Mouse (Mus musculus): ENCODE measurements at regions not wholly inside any gene's neighbourhood (a gene's known extent, or its start where the extent isn't known, plus 50 kb on each side); places are given as distances from the start of the nearest gene placed in this dataset.

GRCm38 (mm10) chr12:69016705-69017306, 142.2 kb downstream of the Rps29 start:
- Histone ChIP-seq H3K27ac (peak overlapping the region; percentile 51; the same call in 1 of the 2 replicates), H3K36me3 (replicated peaks; ENCODE audit: control insufficient read depth, insufficient read depth) (no peaks in the 10 kb centered on the region), H3K4me3 (replicated peaks; ENCODE audit: low read length) (no peak overlapping the region), H3K9me3 (ENCODE audit: control insufficient read depth, low read length) (peaks cover 8% of the 10 kb centered on the region; the same call in 1 of the 2 replicates), H3K4me1 (replicated peaks; ENCODE audit: control insufficient read depth, insufficient read depth, low read length) (no peaks in the 10 kb centered on the region), H3K9ac (no peak overlapping the region; the same call in 1 of the 2 replicates), H3K4me2 (replicated peaks) (peak overlapping the region; percentile 21), H3K27me3 (ENCODE audit: control insufficient read depth, insufficient read depth, low read length) (no peaks in the 10 kb centered on the region)
- WGBS = 51% methylated on average over 7 of the region's 7 CpGs
- peak; percentile 53; the same call in 1 of the 2 replicates for ATAC-seq (ENCODE audit: low FRiP score)
- DNase-seq (ENCODE audit: low spot score) = peak; percentile 36

GRCm38 (mm10) chr12:69005141-69005540, 153.8 kb downstream of the Rps29 start:
- Histone ChIP-seq H3K4me2 (replicated peaks) (no peak overlapping the region), H3K27ac (no peak overlapping the region), H3K4me1 (replicated peaks; ENCODE audit: control insufficient read depth, insufficient read depth, low read length) (no peaks in the 10 kb centered on the region), H3K36me3 (replicated peaks; ENCODE audit: control insufficient read depth, insufficient read depth) (no peaks in the 10 kb centered on the region), H3K27me3 (ENCODE audit: control insufficient read depth, insufficient read depth, low read length) (no peaks in the 10 kb centered on the region), H3K9ac (no peak overlapping the region), H3K4me3 (replicated peaks; ENCODE audit: low read length) (no peak overlapping the region), H3K9me3 (ENCODE audit: control insufficient read depth, low read length) (no peaks in the 10 kb centered on the region)
- ATAC-seq (ENCODE audit: low FRiP score) (no peak), DNase-seq (ENCODE audit: low spot score) (no peak)

- Histone ChIP-seq H3K27ac (no peak overlapping the region), H3K4me3 (replicated peaks; ENCODE audit: low read length) (no peak overlapping the region), H3K9ac (no peak overlapping the region), H3K4me2 (replicated peaks) (no peak overlapping the region), H3K9me3 (ENCODE audit: control insufficient read depth, low read length) (no peaks in the 10 kb centered on the region), H3K27me3 (ENCODE audit: control insufficient read depth, insufficient read depth, low read length) (no peaks in the 10 kb centered on the region), H3K36me3 (replicated peaks; ENCODE audit: control insufficient read depth, insufficient read depth) (no peaks in the 10 kb centered on the region), H3K4me1 (replicated peaks; ENCODE audit: control insufficient read depth, insufficient read depth, low read length) (0 out of 2 replicates have a peak, but pooled peaks cover 4% of the 10 kb centered on the region)
- WGBS = 85% methylated on average over 5 of the region's 5 CpGs
- DNase-seq (ENCODE audit: low spot score) = no peak
- no peak for ATAC-seq (ENCODE audit: low FRiP score)
Measured at GRCm38 (mm10) chr12:69002106-69002505, 156.9 kb downstream of the Rps29 start.

- Histone ChIP-seq H3K27ac (peak overlapping the region; percentile 23; the same call in 1 of the 2 replicates), H3K27me3 (ENCODE audit: control insufficient read depth, insufficient read depth, low read length) (no peaks in the 10 kb centered on the region), H3K4me3 (replicated peaks; ENCODE audit: low read length) (no peak overlapping the region), H3K9me3 (ENCODE audit: control insufficient read depth, low read length) (no peaks in the 10 kb centered on the region), H3K36me3 (replicated peaks; ENCODE audit: control insufficient read depth, insufficient read depth) (no peaks in the 10 kb centered on the region), H3K4me1 (replicated peaks; ENCODE audit: control insufficient read depth, insufficient read depth, low read length) (0 out of 2 replicates have a peak, but pooled peaks cover 4% of the 10 kb centered on the region), H3K9ac (no peak overlapping the region), H3K4me2 (replicated peaks) (peak overlapping the region; percentile 39)
- peak; percentile 62 for ATAC-seq (ENCODE audit: low FRiP score)
- DNase-seq (ENCODE audit: low spot score) = peak; percentile 61
- 44% methylated on average over 6 of the region's 6 CpGs for WGBS
Measured at GRCm38 (mm10) chr12:68997259-68997658, 161.7 kb downstream of the Rps29 start.

GRCm38 (mm10) chr12:68996740-68997139, 162.2 kb downstream of the Rps29 start:
- Histone ChIP-seq H3K4me3 (replicated peaks; ENCODE audit: low read length) (no peak overlapping the region; the same call in 1 of the 2 replicates), H3K4me1 (replicated peaks; ENCODE audit: control insufficient read depth, insufficient read depth, low read length) (0 out of 2 replicates have a peak, but pooled peaks cover 4% of the 10 kb centered on the region), H3K9ac (peak overlapping the region; percentile 33), H3K27ac (peak overlapping the region; percentile 23), H3K9me3 (ENCODE audit: control insufficient read depth, low read length) (no peaks in the 10 kb centered on the region), H3K27me3 (ENCODE audit: control insufficient read depth, insufficient read depth, low read length) (no peaks in the 10 kb centered on the region), H3K36me3 (replicated peaks; ENCODE audit: control insufficient read depth, insufficient read depth) (no peaks in the 10 kb centered on the region), H3K4me2 (replicated peaks) (peak overlapping the region; percentile 39)
- ATAC-seq (ENCODE audit: low FRiP score) (peak; percentile 77), DNase-seq (ENCODE audit: low spot score) (peak; percentile 29)
- WGBS = 31% methylated on average over 12 of the region's 12 CpGs

- no peaks in the 10 kb centered on the region for H3K4me1 ChIP-seq (replicated peaks; ENCODE audit: control insufficient read depth, insufficient read depth, low read length)
- no peak overlapping the region for H3K27ac ChIP-seq
- no peak for DNase-seq (ENCODE audit: low spot score)
- ATAC-seq (ENCODE audit: low FRiP score) = no peak
- H3K9me3 ChIP-seq (ENCODE audit: control insufficient read depth, low read length) = no peaks in the 10 kb centered on the region
- H3K36me3 ChIP-seq (replicated peaks; ENCODE audit: control insufficient read depth, insufficient read depth) = no peaks in the 10 kb centered on the region
- H3K4me3 ChIP-seq (replicated peaks; ENCODE audit: low read length) = no peak overlapping the region
- WGBS = 97% methylated on average over 4 of the region's 4 CpGs
- H3K27me3 ChIP-seq (ENCODE audit: control insufficient read depth, insufficient read depth, low read length) = no peaks in the 10 kb centered on the region
- no peak overlapping the region for H3K4me2 ChIP-seq (replicated peaks)
- no peak overlapping the region for H3K9ac ChIP-seq
Measured at GRCm38 (mm10) chr12:68980640-68981039, 178.3 kb downstream of the Rps29 start.

- no peak overlapping the region for H3K9ac ChIP-seq
- H3K27ac ChIP-seq = no peak overlapping the region
- no peak overlapping the region for H3K4me3 ChIP-seq (replicated peaks; ENCODE audit: low read length)
- ATAC-seq (ENCODE audit: low FRiP score) = no peak
- no peaks in the 10 kb centered on the region for H3K9me3 ChIP-seq (ENCODE audit: control insufficient read depth, low read length)
- DNase-seq (ENCODE audit: low spot score) = no peak
- H3K27me3 ChIP-seq (ENCODE audit: control insufficient read depth, insufficient read depth, low read length) = no peaks in the 10 kb centered on the region
- H3K4me2 ChIP-seq (replicated peaks) = no peak overlapping the region
- no peaks in the 10 kb centered on the region for H3K4me1 ChIP-seq (replicated peaks; ENCODE audit: control insufficient read depth, insufficient read depth, low read length)
- 87% methylated on average over 4 of the region's 4 CpGs for WGBS
- H3K36me3 ChIP-seq (replicated peaks; ENCODE audit: control insufficient read depth, insufficient read depth) = no peaks in the 10 kb centered on the region
Measured at GRCm38 (mm10) chr12:68980173-68980572, 178.8 kb downstream of the Rps29 start.

- Histone ChIP-seq H3K4me3 (replicated peaks; ENCODE audit: low read length) (no peak overlapping the region), H3K9ac (no peak overlapping the region), H3K4me1 (replicated peaks; ENCODE audit: control insufficient read depth, insufficient read depth, low read length) (no peaks in the 10 kb centered on the region), H3K9me3 (ENCODE audit: control insufficient read depth, low read length) (no peaks in the 10 kb centered on the region), H3K27ac (no peak overlapping the region), H3K27me3 (ENCODE audit: control insufficient read depth, insufficient read depth, low read length) (no peaks in the 10 kb centered on the region), H3K36me3 (replicated peaks; ENCODE audit: control insufficient read depth, insufficient read depth) (no peaks in the 10 kb centered on the region), H3K4me2 (replicated peaks) (no peak overlapping the region)
- ATAC-seq (ENCODE audit: low FRiP score) (no peak), DNase-seq (ENCODE audit: low spot score) (no peak)
- WGBS = 65% methylated on average over 3 of the region's 3 CpGs
Measured at GRCm38 (mm10) chr12:68979232-68979631, 179.8 kb downstream of the Rps29 start.

- Histone ChIP-seq H3K4me2 (replicated peaks) (no peak overlapping the region), H3K9ac (no peak overlapping the region), H3K4me1 (replicated peaks; ENCODE audit: control insufficient read depth, insufficient read depth, low read length) (no peaks in the 10 kb centered on the region), H3K27me3 (ENCODE audit: control insufficient read depth, insufficient read depth, low read length) (no peaks in the 10 kb centered on the region), H3K36me3 (replicated peaks; ENCODE audit: control insufficient read depth, insufficient read depth) (no peaks in the 10 kb centered on the region), H3K4me3 (replicated peaks; ENCODE audit: low read length) (no peak overlapping the region), H3K27ac (no peak overlapping the region), H3K9me3 (ENCODE audit: control insufficient read depth, low read length) (no peaks in the 10 kb centered on the region)
- ATAC-seq (ENCODE audit: low FRiP score) = no peak
- 67% methylated on average over 4 of the region's 4 CpGs for WGBS
- no peak for DNase-seq (ENCODE audit: low spot score)
Measured at GRCm38 (mm10) chr12:68977276-68977675, 181.7 kb downstream of the Rps29 start.

- DNase-seq (ENCODE audit: low spot score) (no peak), ATAC-seq (ENCODE audit: low FRiP score) (no peak)
- no peak overlapping the region for H3K27ac ChIP-seq
- no peak overlapping the region for H3K4me2 ChIP-seq (replicated peaks)
- no peaks in the 10 kb centered on the region for H3K27me3 ChIP-seq (ENCODE audit: control insufficient read depth, insufficient read depth, low read length)
- no peaks in the 10 kb centered on the region for H3K9me3 ChIP-seq (ENCODE audit: control insufficient read depth, low read length)
- no peaks in the 10 kb centered on the region for H3K36me3 ChIP-seq (replicated peaks; ENCODE audit: control insufficient read depth, insufficient read depth)
- no peaks in the 10 kb centered on the region for H3K4me1 ChIP-seq (replicated peaks; ENCODE audit: control insufficient read depth, insufficient read depth, low read length)
- no peak overlapping the region for H3K4me3 ChIP-seq (replicated peaks; ENCODE audit: low read length)
- H3K9ac ChIP-seq = no peak overlapping the region
- WGBS = 81% methylated on average over 2 of the region's 2 CpGs
Measured at GRCm38 (mm10) chr12:68947240-68947639, 211.7 kb downstream of the Rps29 start.

Measured in hindbrain, embryonic 14.5 days (tissue).